Comparison of ENCODE assay signal across 11 mouse cellular contexts in the genomic region with DNA sequence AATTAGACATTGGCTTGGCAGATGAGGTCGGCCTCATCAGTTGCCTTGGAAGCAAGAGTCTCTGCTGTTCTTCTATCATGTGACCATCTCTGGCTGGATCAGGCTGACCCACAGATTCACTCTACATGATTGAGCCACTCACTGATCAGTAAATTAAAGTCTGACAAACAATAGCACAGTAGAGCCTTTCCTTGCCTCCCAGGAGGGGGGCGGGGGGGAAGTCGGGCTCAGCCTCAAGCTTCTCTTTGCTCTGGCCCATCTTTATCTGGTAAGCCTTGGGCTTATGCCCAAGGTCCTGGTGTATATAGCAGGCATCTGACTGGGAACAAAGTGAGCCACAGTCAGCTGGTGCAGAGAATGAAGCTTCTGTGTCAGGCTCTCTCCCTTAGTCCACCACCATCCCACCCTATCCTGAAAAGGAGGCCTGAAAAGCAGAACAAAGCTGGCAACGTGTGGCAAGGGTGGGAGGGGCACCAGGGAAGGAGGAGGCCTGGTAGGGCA.
DNase-seq lines count a peak whose midpoint lies in the region; ATAC-seq and TF ChIP-seq lines count a peak whose summit lies in the region.
"Had no signal": no experiment of that assay in that cellular context is flagged by ENCODE, and none has a peak within 500 bp of the region (broad histone marks: within the 10 kb centered on the region; RNA-seq: fewer than 3 reads in every experiment).

No protein-coding gene starts in this region.

- H3K4me1 ChIP-seq in forebrain, embryonic 10.5 days = peaks cover 22% of the 10 kb centered on the region
- H3K4me1 ChIP-seq in midbrain, embryonic 13.5 days (replicated peaks) = peaks cover 30% of the 10 kb centered on the region

- peak overlapping the region; percentile 77 for H3K27ac ChIP-seq in forebrain, embryonic 10.5 days
- H3K27ac ChIP-seq in midbrain, embryonic 13.5 days = peak overlapping the region; percentile 72
- no peak overlapping the region for H3K27ac ChIP-seq in gastrocnemius, adult 2 months

- peak; percentile 87 for DNase-seq in ovary, adult 18-20 months (ENCODE audit: low spot score)
- no peak for DNase-seq in ovary, postnatal 10 days (ENCODE audit: low spot score)
- peak; percentile 23 for DNase-seq in forebrain, embryonic 10.5 days (ENCODE audit: extremely low spot score, low spot score)
- DNase-seq in testis, postnatal 14 days (ENCODE audit: low spot score) = peak; percentile 75
- no peak for DNase-seq in yolk sac, embryonic 10.5 days (ENCODE audit: low spot score)
- no peak for DNase-seq in gastrocnemius, adult 2 months
- no peak for DNase-seq in spleen, postnatal 10 days (ENCODE audit: low spot score in 2 of 2)
- DNase-seq: heart, adult 11 months had no signal

- no peaks in the 10 kb centered on the region for H3K9me3 ChIP-seq in forebrain, embryonic 10.5 days
- H3K9me3 ChIP-seq in midbrain, embryonic 13.5 days = no peaks in the 10 kb centered on the region

- H3K27me3 ChIP-seq in forebrain, embryonic 10.5 days (ENCODE audit: poor library complexity, severe bottlenecking) = no peaks in the 10 kb centered on the region
- H3K27me3 ChIP-seq in midbrain, embryonic 13.5 days = no peaks in the 10 kb centered on the region

- peak; percentile 94 for ATAC-seq in midbrain, embryonic 13.5 days
- ATAC-seq: lung, postnatal 0 days had no signal

- H3K9ac ChIP-seq in midbrain, embryonic 13.5 days (replicated peaks) = no peak overlapping the region

- no peak for TF ChIP-seq CTCF in gastrocnemius, adult 2 months (IDR thresholded peaks at IDR 0.05)

- H3K36me3 ChIP-seq in forebrain, embryonic 10.5 days (replicated peaks) = no peaks in the 10 kb centered on the region
- H3K36me3 ChIP-seq in midbrain, embryonic 13.5 days = no peaks in the 10 kb centered on the region
- H3K36me3 ChIP-seq: G1E had no signal

- intact Hi-C loops in gastrocnemius, adult 2 months (cut with DNase I) = no loop called here

- 18% methylated on average over 4 of the region's 4 CpGs for WGBS in forebrain, embryonic 10.5 days
- 6% methylated on average over 4 of the region's 4 CpGs for WGBS in midbrain, embryonic 13.5 days

- H3K4me3 ChIP-seq in forebrain, embryonic 10.5 days = no peak overlapping the region
- H3K4me3 ChIP-seq in midbrain, embryonic 13.5 days (replicated peaks) = no peak overlapping the region
- no peak overlapping the region for H3K4me3 ChIP-seq in gastrocnemius, adult 2 months

- no peak overlapping the region for H3K4me2 ChIP-seq in midbrain, embryonic 13.5 days (replicated peaks)

Comparison
In these comparisons a context has a peak if more than half of its experiments do, and no peak if none do; other contexts are left out.
1. DNase-seq: peak in ovary, adult 18-20 months (single experiment), forebrain, embryonic 10.5 days (single experiment) and testis, postnatal 14 days (single experiment); none in ovary, postnatal 10 days (single experiment), yolk sac, embryonic 10.5 days (single experiment), gastrocnemius, adult 2 months (single experiment) and spleen, postnatal 10 days (0 of 2).